Mouse (Mus musculus): Measurements from ENCODE around the gene Eif2ak3. TPM values are rescaled to one million over a fixed set of nuclear protein-coding genes. Genes with fewer than 3 reads are reported as not detected.

Eif2ak3 gene
- polyA plus RNA-seq, 1 experiment = 12.8 TPM

DNA sequence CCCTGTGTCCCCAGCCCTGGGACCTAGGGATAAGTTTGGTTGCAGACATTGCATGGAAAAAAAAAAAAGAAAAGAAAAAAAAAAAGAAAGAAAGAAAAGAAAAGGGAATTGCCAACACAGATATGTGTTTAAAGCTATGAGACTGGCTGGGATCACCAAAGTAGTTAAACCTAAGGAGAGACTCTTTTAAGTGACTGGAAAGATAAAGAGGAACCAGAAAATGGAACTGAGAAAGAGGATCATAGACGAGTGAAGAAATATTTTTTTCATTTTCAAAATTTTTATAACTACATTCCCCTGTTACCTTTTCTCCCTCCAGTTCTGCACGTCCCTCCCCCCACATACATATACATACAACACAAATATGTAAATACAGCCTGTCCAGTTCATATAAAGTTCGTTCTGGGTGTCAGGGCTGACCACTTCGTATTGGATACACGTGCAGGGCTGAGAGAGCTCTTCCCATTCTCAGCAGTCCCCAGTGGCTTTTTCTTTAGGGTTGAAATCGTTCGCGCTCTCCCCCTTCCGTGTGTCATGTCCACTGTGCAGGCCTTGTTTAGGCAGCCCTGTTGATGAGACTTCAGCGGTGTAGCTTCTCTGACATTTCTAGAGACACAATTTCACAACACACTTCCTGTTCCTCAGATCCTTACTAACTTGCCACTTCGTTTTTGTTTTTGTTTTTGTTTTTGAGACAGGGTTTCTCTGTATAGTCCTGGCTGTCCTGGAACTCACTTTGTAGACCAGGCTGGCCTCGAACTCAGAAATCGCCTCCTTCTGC lies 11.4 kb downstream of the Eif2ak3 start:
- Histone ChIP-seq H3K9ac (ENCODE audit: low read depth, poor library complexity, severe bottlenecking) (no peak overlapping the region), H3K27me3 (ENCODE audit: control insufficient read depth, insufficient read depth, low read length, poor library complexity, severe bottlenecking) (no peaks in the 10 kb centered on the region), H3K9me3 (replicated peaks; ENCODE audit: control insufficient read depth, insufficient read depth, low read length, poor library complexity, severe bottlenecking) (no peaks in the 10 kb centered on the region), H3K4me1 (ENCODE audit: control insufficient read depth, insufficient read depth, low read length) (no peaks in the 10 kb centered on the region), H3K4me3 (ENCODE audit: low read depth, low read length) (no peak overlapping the region), H3K36me3 (ENCODE audit: control insufficient read depth, insufficient read depth, low read length, poor library complexity, severe bottlenecking) (peaks cover 5% of the 10 kb centered on the region; the same call in 1 of the 2 replicates), H3K27ac (ENCODE audit: insufficient read depth, low read length) (no peak overlapping the region)
- TF ChIP-seq EP300 (IDR thresholded peaks at IDR 0.05; ENCODE audit: insufficient read depth, low read depth, low read length) = no peak
- TF ChIP-seq CTCF (IDR thresholded peaks at IDR 0.05; ENCODE audit: low read depth, low read length) = no peak
- no peak for TF ChIP-seq POLR2A (IDR thresholded peaks at IDR 0.05; ENCODE audit: insufficient read depth, low read length)

DNA sequence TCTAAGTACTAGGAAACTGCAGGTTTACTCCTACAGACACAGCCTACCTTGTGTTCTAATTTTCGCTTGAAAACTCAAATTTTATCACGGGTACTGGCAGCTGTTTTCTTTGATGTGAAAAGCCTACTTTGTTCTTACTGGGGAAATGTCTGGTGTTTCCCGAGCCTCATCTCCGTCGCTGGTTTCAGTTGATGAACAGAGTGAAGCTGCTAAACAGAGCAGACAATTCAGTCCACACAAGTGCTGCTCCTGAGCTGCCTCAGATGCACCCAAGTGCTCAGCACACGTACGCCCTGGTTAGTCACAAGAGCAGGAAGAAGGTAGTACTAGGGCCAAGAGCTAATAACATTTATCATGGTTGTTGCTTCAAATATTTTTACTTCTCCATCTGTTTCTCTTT lies 18.4 kb downstream of the Eif2ak3 start:
- TF ChIP-seq POLR2A (IDR thresholded peaks at IDR 0.05; ENCODE audit: insufficient read depth, low read length) (no peak), CTCF (IDR thresholded peaks at IDR 0.05; ENCODE audit: low read depth, low read length) (no peak), EP300 (IDR thresholded peaks at IDR 0.05; ENCODE audit: insufficient read depth, low read depth, low read length) (no peak)
- Histone ChIP-seq H3K36me3 (ENCODE audit: control insufficient read depth, insufficient read depth, low read length, poor library complexity, severe bottlenecking) (peaks cover 5% of the 10 kb centered on the region; the same call in 1 of the 2 replicates), H3K4me3 (ENCODE audit: low read depth, low read length) (no peak overlapping the region), H3K9me3 (replicated peaks; ENCODE audit: control insufficient read depth, insufficient read depth, low read length, poor library complexity, severe bottlenecking) (no peaks in the 10 kb centered on the region), H3K4me1 (ENCODE audit: control insufficient read depth, insufficient read depth, low read length) (no peaks in the 10 kb centered on the region), H3K27ac (ENCODE audit: insufficient read depth, low read length) (no peak overlapping the region), H3K27me3 (ENCODE audit: control insufficient read depth, insufficient read depth, low read length, poor library complexity, severe bottlenecking) (no peaks in the 10 kb centered on the region), H3K9ac (ENCODE audit: low read depth, poor library complexity, severe bottlenecking) (no peak overlapping the region)

GRCm38 (mm10) chr6:70864285-70864684 lies 20.0 kb downstream of the Eif2ak3 start:
- Histone ChIP-seq H3K9ac (ENCODE audit: low read depth, poor library complexity, severe bottlenecking) (no peak overlapping the region), H3K27me3 (ENCODE audit: control insufficient read depth, insufficient read depth, low read length, poor library complexity, severe bottlenecking) (no peaks in the 10 kb centered on the region), H3K27ac (ENCODE audit: insufficient read depth, low read length) (no peak overlapping the region), H3K9me3 (replicated peaks; ENCODE audit: control insufficient read depth, insufficient read depth, low read length, poor library complexity, severe bottlenecking) (no peaks in the 10 kb centered on the region), H3K4me3 (ENCODE audit: low read depth, low read length) (no peak overlapping the region), H3K36me3 (ENCODE audit: control insufficient read depth, insufficient read depth, low read length, poor library complexity, severe bottlenecking) (peaks cover under 1% of the 10 kb centered on the region; the same call in 1 of the 2 replicates), H3K4me1 (ENCODE audit: control insufficient read depth, insufficient read depth, low read length) (no peaks in the 10 kb centered on the region)
- no peak for TF ChIP-seq POLR2A (IDR thresholded peaks at IDR 0.05; ENCODE audit: insufficient read depth, low read length)
- no peak for TF ChIP-seq CTCF (IDR thresholded peaks at IDR 0.05; ENCODE audit: low read depth, low read length)
- no peak for TF ChIP-seq EP300 (IDR thresholded peaks at IDR 0.05; ENCODE audit: insufficient read depth, low read depth, low read length)

DNA sequence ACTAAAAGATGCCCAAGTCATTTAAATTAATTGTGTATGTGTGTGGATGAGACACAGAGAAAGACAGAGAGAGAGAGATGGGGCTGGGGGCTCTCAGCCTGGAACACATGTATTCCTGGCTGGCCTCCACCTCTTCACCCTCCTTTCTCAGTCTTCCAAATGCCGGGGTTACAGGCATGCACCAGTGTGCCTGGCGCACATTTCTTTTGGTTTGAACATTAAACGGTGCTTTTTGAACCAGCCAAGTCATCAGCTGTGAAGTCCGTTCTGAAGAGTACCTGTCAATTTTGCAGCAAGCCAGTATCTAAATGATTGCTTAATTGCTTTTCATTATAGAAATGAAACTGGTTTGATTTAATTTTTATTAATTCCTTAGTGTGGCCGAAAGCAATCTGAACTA lies 22.4 kb downstream of the Eif2ak3 start:
- no peaks in the 10 kb centered on the region for H3K27me3 ChIP-seq (ENCODE audit: control insufficient read depth, insufficient read depth, low read length, poor library complexity, severe bottlenecking)
- no peaks in the 10 kb centered on the region for H3K36me3 ChIP-seq (ENCODE audit: control insufficient read depth, insufficient read depth, low read length, poor library complexity, severe bottlenecking)
- TF ChIP-seq POLR2A (IDR thresholded peaks at IDR 0.05; ENCODE audit: insufficient read depth, low read length) (no peak), CTCF (IDR thresholded peaks at IDR 0.05; ENCODE audit: low read depth, low read length) (no peak), EP300 (IDR thresholded peaks at IDR 0.05; ENCODE audit: insufficient read depth, low read depth, low read length) (no peak)
- no peaks in the 10 kb centered on the region for H3K4me1 ChIP-seq (ENCODE audit: control insufficient read depth, insufficient read depth, low read length)
- no peak overlapping the region for H3K9ac ChIP-seq (ENCODE audit: low read depth, poor library complexity, severe bottlenecking)
- H3K27ac ChIP-seq (ENCODE audit: insufficient read depth, low read length) = no peak overlapping the region
- no peaks in the 10 kb centered on the region for H3K9me3 ChIP-seq (replicated peaks; ENCODE audit: control insufficient read depth, insufficient read depth, low read length, poor library complexity, severe bottlenecking)
- no peak overlapping the region for H3K4me3 ChIP-seq (ENCODE audit: low read depth, low read length)

GRCm38 (mm10) chr6:70867297-70867696 lies 23.0 kb downstream of the Eif2ak3 start:
- Histone ChIP-seq H3K36me3 (ENCODE audit: control insufficient read depth, insufficient read depth, low read length, poor library complexity, severe bottlenecking) (no peaks in the 10 kb centered on the region), H3K9ac (ENCODE audit: low read depth, poor library complexity, severe bottlenecking) (no peak overlapping the region), H3K4me1 (ENCODE audit: control insufficient read depth, insufficient read depth, low read length) (no peaks in the 10 kb centered on the region), H3K4me3 (ENCODE audit: low read depth, low read length) (no peak overlapping the region), H3K9me3 (replicated peaks; ENCODE audit: control insufficient read depth, insufficient read depth, low read length, poor library complexity, severe bottlenecking) (no peaks in the 10 kb centered on the region), H3K27me3 (ENCODE audit: control insufficient read depth, insufficient read depth, low read length, poor library complexity, severe bottlenecking) (no peaks in the 10 kb centered on the region), H3K27ac (ENCODE audit: insufficient read depth, low read length) (no peak overlapping the region)
- TF ChIP-seq CTCF (IDR thresholded peaks at IDR 0.05; ENCODE audit: low read depth, low read length) (no peak), POLR2A (IDR thresholded peaks at IDR 0.05; ENCODE audit: insufficient read depth, low read length) (no peak), EP300 (IDR thresholded peaks at IDR 0.05; ENCODE audit: insufficient read depth, low read depth, low read length) (no peak)

DNA sequence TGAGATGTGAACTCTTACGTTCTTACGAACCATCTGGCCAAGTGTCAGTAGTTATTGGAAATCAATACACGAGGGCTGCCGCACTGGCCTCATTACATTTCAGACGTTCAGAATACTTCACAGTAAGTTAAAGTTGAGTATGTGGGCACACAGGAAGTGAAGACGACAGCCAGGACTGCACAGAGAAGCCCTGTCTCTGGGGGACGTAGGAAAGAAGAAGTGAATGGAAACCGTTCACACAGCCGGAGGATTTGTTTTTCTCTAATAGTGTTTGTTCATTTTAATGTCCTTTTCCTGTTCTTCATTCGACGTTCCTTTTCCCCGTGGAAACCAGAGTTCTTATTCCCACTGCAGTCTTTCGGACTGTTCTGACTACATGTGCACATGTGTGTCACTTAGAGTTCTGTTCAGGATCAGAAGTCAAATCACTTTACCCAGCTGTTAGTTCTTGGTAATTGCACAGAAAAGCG lies 27.2 kb downstream of the Eif2ak3 start:
- Histone ChIP-seq H3K9me3 (replicated peaks; ENCODE audit: control insufficient read depth, insufficient read depth, low read length, poor library complexity, severe bottlenecking) (no peaks in the 10 kb centered on the region), H3K27me3 (ENCODE audit: control insufficient read depth, insufficient read depth, low read length, poor library complexity, severe bottlenecking) (no peaks in the 10 kb centered on the region), H3K36me3 (ENCODE audit: control insufficient read depth, insufficient read depth, low read length, poor library complexity, severe bottlenecking) (no peaks in the 10 kb centered on the region), H3K27ac (ENCODE audit: insufficient read depth, low read length) (no peak overlapping the region), H3K4me3 (ENCODE audit: low read depth, low read length) (no peak overlapping the region), H3K4me1 (ENCODE audit: control insufficient read depth, insufficient read depth, low read length) (no peaks in the 10 kb centered on the region), H3K9ac (ENCODE audit: low read depth, poor library complexity, severe bottlenecking) (no peak overlapping the region)
- TF ChIP-seq CTCF (IDR thresholded peaks at IDR 0.05; ENCODE audit: low read depth, low read length) = no peak
- TF ChIP-seq POLR2A (IDR thresholded peaks at IDR 0.05; ENCODE audit: insufficient read depth, low read length) = no peak
- TF ChIP-seq EP300 (IDR thresholded peaks at IDR 0.05; ENCODE audit: insufficient read depth, low read depth, low read length) = no peak
